Mouse (Mus musculus) midbrain, embryonic 11.5 days (tissue): ENCODE measurements around the gene Hes1. TPM values are rescaled to one million over a fixed set of nuclear protein-coding genes. Genes with fewer than 3 reads are reported as not detected.
"Not testable (repeated sequence)": the region's sequence is repeated elsewhere in the genome, so short reads cannot be mapped to it uniquely, and the experiment has no call there.

Experiments used
- ATAC-seq: fragments of 200-750 bp; cut with Nextera tagmentation; 2 replicates; pipeline ENCODE4 v1.8.0; 2017; ENCODE audit warnings: moderate TSS enrichment, moderate library complexity; ENCODE audit not compliant: low FRiP score
- DNase-seq: peaks from one replicate; pipeline ENCODE4 v3.0.0; 2015; ENCODE audit warnings: low spot score; ENCODE audit errors: missing footprints
- H3K27ac ChIP-seq: fragments of 300-500 bp; sonication (generic); 2 replicates; pipeline ENCODE4 v1.5.1; 2014; ENCODE audit warnings: low read depth, low read length
- H3K27me3 ChIP-seq: fragments of 300-500 bp; sonication (generic); 2 replicates; pipeline ENCODE4 v1.6.1; 2014; ENCODE audit warnings: mild to moderate bottlenecking, low read length, moderate library complexity, mixed read lengths; ENCODE audit not compliant: control insufficient read depth, insufficient read depth
- H3K36me3 ChIP-seq: fragments of 300-500 bp; sonication (generic); 2 replicates; pipeline ENCODE4 v1.6.1; 2014; ENCODE audit warnings: mild to moderate bottlenecking, low read length, moderate library complexity, mixed read lengths; ENCODE audit not compliant: control insufficient read depth, insufficient read depth
- H3K4me1 ChIP-seq: fragments of 300-500 bp; sonication (generic); 2 replicates; pipeline ENCODE4 v1.6.1; 2014; ENCODE audit warnings: low read length; ENCODE audit not compliant: control insufficient read depth, insufficient read depth
- H3K4me2 ChIP-seq: fragments of 300-500 bp; sonication (generic); 2 replicates; pipeline ENCODE4 v1.6.1; 2014; ENCODE audit warnings: mild to moderate bottlenecking, moderate library complexity
- H3K4me3 ChIP-seq: fragments of 300-500 bp; sonication (generic); 2 replicates; pipeline ENCODE4 v1.5.1; 2014; ENCODE audit warnings: low read depth, low read length
- H3K9ac ChIP-seq: fragments of 300-500 bp; sonication (generic); 2 replicates; pipeline ENCODE4 v1.6.1; 2014; ENCODE audit warnings: low read length
- H3K9me3 ChIP-seq: fragments of 300-500 bp; sonication (generic); 2 replicates; pipeline ENCODE4 v1.6.1; 2016; ENCODE audit warnings: low read length; ENCODE audit not compliant: control insufficient read depth
- WGBS: fragments of 180-500 bp; shearing (Covaris S2); extraction: QIAGEN DNeasy Blood & Tissue Kit; methylation state at CpG from one replicate; pipeline ENCODE4 v1.1.7; 2014; 5-methylcytosine and 5-hydroxymethylcytosine counted together
- polyA plus RNA-seq: library from polyadenylated mRNA; unstranded; fragments of >200 nt; fragmentation: Nextera tagmentation; extraction: Ambion mirVana; gene quantifications from 2 replicates; pipeline ENCODE4 v1.2.1, GENCODE M21; 2014

Gene Hes1
- polyA plus RNA-seq, 1 experiment from 2014 or later, result 33.6 TPM

DNA sequence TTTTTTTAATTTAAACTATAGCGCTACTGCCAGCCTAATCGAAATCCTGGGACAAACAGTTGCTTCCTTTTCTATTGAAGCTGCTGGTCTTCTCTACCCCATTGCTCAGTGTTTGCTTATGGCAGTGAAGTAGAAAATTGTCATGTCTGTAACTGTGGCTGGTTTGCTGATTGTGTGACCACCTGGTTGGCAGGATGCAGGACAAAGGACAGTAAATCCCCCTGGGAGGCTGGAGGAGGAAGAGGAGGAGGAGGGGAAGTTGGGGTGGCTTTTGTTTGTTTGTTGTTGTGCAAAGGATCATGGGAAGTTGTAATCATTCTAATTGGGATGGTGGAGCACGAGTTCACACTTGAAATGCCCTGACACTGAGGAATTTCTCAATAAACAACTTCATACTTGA lies 38.8 kb downstream of the Hes1 start:
- Histone ChIP-seq H3K36me3 (no peaks in the 10 kb centered on the region), H3K4me2 (no peak overlapping the region), H3K27ac (no peak overlapping the region), H3K27me3 (peaks cover 2% of the 10 kb centered on the region; the same call in 1 of the 2 replicates), H3K9ac (no peak overlapping the region), H3K4me1 (peaks cover 7% of the 10 kb centered on the region; the same call in 1 of the 2 replicates), H3K9me3 (no peaks in the 10 kb centered on the region), H3K4me3 (no peak overlapping the region)
- ATAC-seq, result no peak
- peak; percentile 88 for DNase-seq
- 22% methylated on average over 3 of the region's 3 CpGs for WGBS

DNA sequence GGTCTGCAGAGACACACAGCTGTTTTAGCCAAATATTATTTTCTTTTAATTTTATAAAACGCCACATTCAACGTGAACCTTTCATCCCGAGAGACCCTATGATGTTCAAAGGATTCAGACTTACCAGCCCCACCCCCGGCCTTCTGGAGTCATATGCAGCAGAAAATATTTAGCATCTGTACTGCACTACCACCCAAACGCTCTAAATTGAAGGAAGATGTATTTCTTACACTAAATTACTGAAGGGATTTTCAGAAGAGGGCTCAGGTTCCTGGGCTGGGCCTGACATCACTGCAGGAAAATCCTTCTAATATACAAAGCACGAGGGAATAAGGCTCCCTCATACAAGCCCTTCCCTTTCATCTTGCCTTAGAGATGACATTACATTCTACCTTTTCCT lies 39.3 kb downstream of the Hes1 start:
- WGBS, result 61% methylated on average over 6 of the region's 6 CpGs
- ATAC-seq, result no peak; the same call in 1 of the 2 replicates

DNA sequence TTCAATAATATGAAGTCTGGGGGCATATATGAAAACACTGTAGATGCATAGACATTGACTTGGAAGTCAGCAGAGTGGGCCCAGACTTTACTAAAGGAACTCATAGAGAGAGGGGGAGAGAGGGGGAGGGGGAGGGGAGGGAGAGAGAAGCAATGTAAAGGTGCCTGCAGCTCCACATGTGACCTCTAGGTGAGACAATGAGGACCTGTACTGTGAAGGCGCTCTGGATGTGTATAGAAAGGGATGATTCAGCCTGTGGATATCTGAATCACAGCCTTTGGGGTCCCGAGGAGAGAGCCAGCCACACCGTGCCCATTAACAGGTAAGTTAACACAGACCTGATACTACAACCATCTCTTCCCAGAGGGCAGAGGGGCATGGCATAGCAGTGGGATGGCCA lies 40.2 kb downstream of the Hes1 start:
- Histone ChIP-seq H3K9ac (no peak overlapping the region), H3K4me2 (no peak overlapping the region), H3K36me3 (no peaks in the 10 kb centered on the region), H3K4me3 (no peak overlapping the region), H3K9me3 (no peaks in the 10 kb centered on the region), H3K27me3 (peaks cover 2% of the 10 kb centered on the region; the same call in 1 of the 2 replicates), H3K4me1 (peaks cover 7% of the 10 kb centered on the region; the same call in 1 of the 2 replicates), H3K27ac (no peak overlapping the region)
- DNase-seq (no peak), ATAC-seq (no peak)
- 91% methylated on average over 3 of the region's 3 CpGs for WGBS

More for the DNA sequence above, 39.3 kb downstream of the Hes1 start:
- no peak for DNase-seq
- no peaks in the 10 kb centered on the region for H3K36me3 ChIP-seq
- no peak overlapping the region for H3K4me3 ChIP-seq
- H3K4me2 ChIP-seq, result no peak overlapping the region
- no peak overlapping the region for H3K9ac ChIP-seq
- H3K27me3 ChIP-seq, result peaks cover 2% of the 10 kb centered on the region; the same call in 1 of the 2 replicates
- H3K4me1 ChIP-seq, result peaks cover 7% of the 10 kb centered on the region; the same call in 1 of the 2 replicates
- H3K27ac ChIP-seq, result no peak overlapping the region
- H3K9me3 ChIP-seq, result no peaks in the 10 kb centered on the region

DNA sequence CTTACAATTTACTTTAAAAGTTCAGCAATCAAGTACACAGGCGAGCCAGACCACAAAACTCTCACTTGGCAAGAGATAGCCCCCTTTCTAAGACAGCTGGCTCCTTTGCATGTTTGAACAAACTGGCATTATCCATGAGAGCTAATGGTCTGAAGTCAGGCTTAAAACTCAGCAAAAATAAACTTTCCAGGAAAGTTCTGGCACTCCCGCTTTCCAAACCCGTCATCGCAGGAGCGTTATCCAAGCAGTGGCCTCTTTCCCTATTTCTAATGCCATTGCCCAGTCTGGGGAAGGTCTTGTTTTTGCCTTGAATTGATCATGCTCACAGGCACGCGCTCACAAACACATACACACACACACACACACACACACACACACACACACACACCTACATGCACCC lies 41.3 kb downstream of the Hes1 start:
- H3K36me3 ChIP-seq, result no peaks in the 10 kb centered on the region
- no peaks in the 10 kb centered on the region for H3K27me3 ChIP-seq
- DNase-seq, result no peak
- peaks cover 7% of the 10 kb centered on the region; the same call in 1 of the 2 replicates for H3K4me1 ChIP-seq
- H3K9ac ChIP-seq, result no peak overlapping the region
- no peak overlapping the region for H3K4me3 ChIP-seq
- WGBS, result 93% methylated on average over 7 of the region's 7 CpGs
- ATAC-seq, result no peak
- no peak overlapping the region for H3K27ac ChIP-seq
- no peak overlapping the region for H3K4me2 ChIP-seq
- H3K9me3 ChIP-seq, result no peaks in the 10 kb centered on the region; the same call in 1 of the 2 replicates

DNA sequence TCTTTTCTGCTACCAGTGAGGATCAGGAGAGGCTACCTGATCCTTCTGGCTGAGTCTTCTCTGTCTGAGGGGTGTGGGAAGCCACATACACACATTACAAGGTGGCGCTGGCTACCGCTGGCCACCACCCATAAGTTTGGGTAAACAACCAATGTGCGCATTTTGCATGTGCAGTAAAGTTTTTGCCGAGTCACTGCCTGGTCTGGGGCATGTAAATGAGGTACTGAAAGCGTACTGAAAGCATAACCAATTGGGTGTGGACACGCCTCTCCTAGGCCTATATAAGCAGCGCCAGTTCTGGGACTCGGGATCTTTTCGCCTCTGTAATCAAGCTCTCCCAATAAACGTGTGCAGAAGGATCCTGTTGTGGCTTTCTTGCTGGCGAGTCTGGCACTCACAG lies 44.0 kb downstream of the Hes1 start:
- not testable (repeated sequence) for H3K27ac ChIP-seq, H3K27me3 ChIP-seq, H3K4me3 ChIP-seq, DNase-seq, H3K9me3 ChIP-seq, ATAC-seq, H3K36me3 ChIP-seq, H3K4me2 ChIP-seq, H3K4me1 ChIP-seq, H3K9ac ChIP-seq
- WGBS, result 84% methylated on average over 11 of the region's 11 CpGs

DNA sequence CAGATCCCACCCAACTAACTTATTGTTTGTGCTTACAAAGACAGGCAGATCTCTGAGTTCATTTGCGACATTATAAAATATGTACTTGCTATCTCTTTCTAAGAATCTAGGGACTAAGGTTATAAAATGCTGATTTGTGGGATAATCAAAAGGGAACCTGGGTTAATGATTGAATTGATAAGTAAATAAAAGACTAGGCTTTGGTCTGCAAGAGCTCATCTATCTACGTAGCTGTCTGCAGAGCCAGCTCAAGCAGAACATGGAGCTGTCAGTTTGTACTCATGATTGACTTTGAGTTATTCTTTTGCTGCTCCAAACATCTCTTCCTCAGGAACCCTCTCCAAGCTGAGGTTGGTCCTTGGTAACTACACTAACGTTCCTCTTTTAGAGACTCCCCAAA lies 46.3 kb downstream of the Hes1 start:
- Histone ChIP-seq H3K27me3 (peaks cover 13% of the 10 kb centered on the region), H3K36me3 (no peaks in the 10 kb centered on the region), H3K4me2 (no peak overlapping the region), H3K4me1 (no peaks in the 10 kb centered on the region), H3K9ac (no peak overlapping the region), H3K9me3 (no peaks in the 10 kb centered on the region; the same call in 1 of the 2 replicates), H3K4me3 (no peak overlapping the region), H3K27ac (no peak overlapping the region)
- no peak for DNase-seq
- 95% methylated on average over 3 of the region's 3 CpGs for WGBS
- no peak for ATAC-seq

DNA sequence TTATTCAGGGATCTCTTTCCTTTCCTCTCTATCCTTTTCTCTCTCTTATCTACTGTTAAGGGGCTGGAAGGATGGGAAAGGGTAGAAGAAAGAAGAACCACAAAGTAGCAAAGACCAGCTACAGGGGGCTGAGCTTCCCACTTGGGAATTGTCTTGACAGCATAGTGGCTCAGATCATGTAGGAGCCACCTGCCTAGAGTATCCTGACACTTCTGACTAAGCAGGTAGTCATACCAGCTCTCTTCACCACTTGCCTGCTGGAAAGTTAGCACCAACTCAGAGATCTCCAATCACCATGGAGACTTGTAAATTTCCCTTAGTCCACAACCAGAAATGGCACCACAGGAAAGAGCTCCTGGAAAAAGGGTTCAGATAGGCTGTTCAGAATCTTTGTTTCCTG lies 46.9 kb downstream of the Hes1 start:
- Histone ChIP-seq H3K27me3 (peaks cover 13% of the 10 kb centered on the region), H3K4me1 (no peaks in the 10 kb centered on the region), H3K27ac (no peak overlapping the region), H3K4me3 (no peak overlapping the region), H3K9me3 (no peaks in the 10 kb centered on the region; the same call in 1 of the 2 replicates), H3K9ac (no peak overlapping the region), H3K36me3 (no peaks in the 10 kb centered on the region), H3K4me2 (no peak overlapping the region)
- DNase-seq, result no peak
- no peak for ATAC-seq

DNA sequence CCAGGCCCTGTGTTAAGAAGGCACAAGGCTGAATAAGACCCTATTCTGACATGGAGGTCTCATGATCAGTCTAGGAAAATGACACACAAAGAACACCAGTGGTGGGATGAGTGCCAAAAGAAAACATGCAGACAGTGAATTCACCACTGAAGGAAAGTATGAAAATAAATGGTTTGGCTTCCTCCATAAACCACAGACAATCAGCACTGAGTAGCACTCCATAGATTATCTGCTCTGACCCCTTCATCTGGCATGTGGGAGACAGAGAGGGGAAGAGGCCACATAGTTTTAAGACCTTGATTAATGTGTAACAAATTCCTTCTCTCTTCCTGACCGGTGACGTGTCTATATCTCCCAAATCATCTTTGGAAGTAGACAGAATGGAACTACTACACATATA lies 47.4 kb downstream of the Hes1 start:
- Histone ChIP-seq H3K4me1 (no peaks in the 10 kb centered on the region), H3K9ac (no peak overlapping the region), H3K9me3 (no peaks in the 10 kb centered on the region; the same call in 1 of the 2 replicates), H3K36me3 (no peaks in the 10 kb centered on the region), H3K27ac (no peak overlapping the region), H3K4me3 (no peak overlapping the region), H3K4me2 (no peak overlapping the region), H3K27me3 (peaks cover 13% of the 10 kb centered on the region)
- DNase-seq (no peak), ATAC-seq (no peak)
- WGBS, result 93% methylated on average over 2 of the region's 2 CpGs

DNA sequence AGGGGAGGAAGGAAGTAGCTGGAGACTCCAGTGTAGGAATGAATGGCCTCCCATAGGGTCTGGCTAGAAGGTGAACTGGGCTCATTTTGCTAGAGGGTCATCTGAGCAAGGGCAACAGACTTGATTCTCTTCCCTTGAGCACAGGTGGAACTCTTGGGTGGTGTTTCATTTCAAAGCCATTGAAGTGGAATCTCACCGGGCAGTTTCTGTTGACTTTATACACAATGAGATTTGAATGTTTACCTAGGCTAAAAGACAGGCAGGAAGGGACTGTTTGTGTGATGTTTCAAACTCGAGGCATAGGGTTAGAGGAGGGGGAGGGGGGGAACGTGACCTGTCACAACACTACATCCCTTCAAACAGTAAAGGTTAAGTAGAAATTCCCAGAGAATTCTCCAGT lies 49.0 kb downstream of the Hes1 start:
- WGBS, result 45% methylated on average over 3 of the region's 3 CpGs
- H3K9me3 ChIP-seq, result no peaks in the 10 kb centered on the region; the same call in 1 of the 2 replicates
- peaks cover 15% of the 10 kb centered on the region for H3K27me3 ChIP-seq
- no peak for DNase-seq
- H3K9ac ChIP-seq, result no peak overlapping the region
- H3K4me1 ChIP-seq, result no peaks in the 10 kb centered on the region
- no peaks in the 10 kb centered on the region for H3K36me3 ChIP-seq
- no peak overlapping the region for H3K4me2 ChIP-seq
- no peak overlapping the region for H3K27ac ChIP-seq
- H3K4me3 ChIP-seq, result no peak overlapping the region
- no peak for ATAC-seq
